Comparison of ENCODE assay signal across 31 mouse cellular contexts in genomic region chr6:43581809-43582208, GRCm38 (mm10).
DNase-seq lines count a peak whose midpoint lies in the region; ATAC-seq and TF ChIP-seq lines count a peak whose summit lies in the region.
"Had no signal": no experiment of that assay in that cellular context is flagged by ENCODE, and none has a peak within 500 bp of the region (broad histone marks: within the 10 kb centered on the region; RNA-seq: fewer than 3 reads in every experiment).

No protein-coding gene starts in this region.

- ATAC-seq in lung, postnatal 0 days: no peak
- ATAC-seq: forebrain, embryonic 16.5 days; hindbrain, postnatal 0 days; inflammation-experienced regulatory T-cells, adult 6 months; intestine, embryonic 16.5 days; Patski had no signal

- H3K9me3 ChIP-seq in lung, postnatal 0 days (ENCODE audit: low read length): no peaks in the 10 kb centered on the region
- H3K9me3 ChIP-seq: embryonic facial prominence, embryonic 10.5 days; embryonic facial prominence, embryonic 13.5 days; forebrain, embryonic 12.5 days; G1E; heart, embryonic 10.5 days; heart, embryonic 13.5 days had no signal

- DNase-seq in cerebellum, adult 11-12 months: peak; percentile 25
- DNase-seq in cerebellum, adult 11 months: no peak
- peak; percentile 32 for DNase-seq in cerebellum, adult 9-11 months
- DNase-seq in cerebellum, postnatal 36 days: no peak
- peak; percentile 11 for DNase-seq in layer of hippocampus, adult 9-11 months
- DNase-seq in layer of hippocampus, adult 2 months (ENCODE audit: low spot score in 2 of 2): no peak
- no peak for DNase-seq in lung, postnatal 0 days (ENCODE audit: low spot score)
- DNase-seq: adrenal gland, postnatal 10 days; adrenal gland, postnatal 36 days; B cell, adult 2 months; embryo, embryonic 11 days; gastrocnemius, postnatal 10 days; gastrocnemius, postnatal 36 days; heart, adult 2 months; heart, postnatal 14 days; heart, postnatal 4 days; kidney, adult 18-20 months had no signal

- WGBS in lung, postnatal 0 days: 79% methylated on average over 2 of the region's 2 CpGs

- no peak overlapping the region for H3K4me3 ChIP-seq in layer of hippocampus, adult 2 months
- H3K4me3 ChIP-seq in lung, postnatal 0 days (ENCODE audit: low read depth, low read length): no peak overlapping the region
- H3K4me3 ChIP-seq: embryonic facial prominence, embryonic 10.5 days; embryonic facial prominence, embryonic 13.5 days; erythroblast, embryonic 14.5 days; forebrain, embryonic 12.5 days; heart, adult 2 months; heart, embryonic 10.5 days; heart, embryonic 13.5 days had no signal

- no peaks in the 10 kb centered on the region for H3K27me3 ChIP-seq in lung, postnatal 0 days (replicated peaks; ENCODE audit: insufficient read depth, low read length)
- H3K27me3 ChIP-seq: CH12.LX; embryonic facial prominence, embryonic 13.5 days; forebrain, embryonic 12.5 days; heart, embryonic 13.5 days; Patski had no signal

- no peaks in the 10 kb centered on the region for H3K4me1 ChIP-seq in lung, postnatal 0 days (ENCODE audit: insufficient read depth, low read depth, low read length)
- H3K4me1 ChIP-seq: embryonic facial prominence, embryonic 10.5 days; embryonic facial prominence, embryonic 13.5 days; forebrain, embryonic 12.5 days; heart, embryonic 10.5 days; heart, embryonic 13.5 days had no signal

- TF ChIP-seq EP300 in lung, postnatal 0 days (IDR thresholded peaks at IDR 0.05): no peak

- H3K9ac ChIP-seq in lung, postnatal 0 days (replicated peaks; ENCODE audit: low read depth): no peak overlapping the region
- H3K9ac ChIP-seq: embryonic facial prominence, embryonic 13.5 days; forebrain, embryonic 12.5 days; heart, embryonic 13.5 days; hindbrain, embryonic 14.5 days had no signal

- no peak overlapping the region for H3K4me2 ChIP-seq in lung, postnatal 0 days (replicated peaks; ENCODE audit: low read depth, low read length)
- H3K4me2 ChIP-seq: embryonic facial prominence, embryonic 13.5 days; forebrain, embryonic 12.5 days; heart, embryonic 13.5 days; hindbrain, embryonic 14.5 days had no signal

- no peak overlapping the region for H3K27ac ChIP-seq in layer of hippocampus, adult 2 months
- H3K27ac ChIP-seq in lung, postnatal 0 days (ENCODE audit: low read length): no peak overlapping the region
- H3K27ac ChIP-seq: embryonic facial prominence, embryonic 10.5 days; embryonic facial prominence, embryonic 13.5 days; forebrain, embryonic 12.5 days; heart, adult 2 months; heart, embryonic 10.5 days; heart, embryonic 13.5 days; hindbrain, embryonic 14.5 days; hindbrain, postnatal 0 days had no signal

- TF ChIP-seq CTCF in layer of hippocampus, adult 2 months (conservative IDR thresholded peaks at IDR 0.05): no peak
- no peak for TF ChIP-seq CTCF in lung, postnatal 0 days (IDR thresholded peaks at IDR 0.05)

- no peaks in the 10 kb centered on the region for H3K36me3 ChIP-seq in lung, postnatal 0 days (ENCODE audit: insufficient read depth, low read length)
- H3K36me3 ChIP-seq: embryonic facial prominence, embryonic 10.5 days; embryonic facial prominence, embryonic 13.5 days; forebrain, embryonic 12.5 days; heart, embryonic 10.5 days; heart, embryonic 13.5 days had no signal

Comparison
In these comparisons a context has a peak if more than half of its experiments do, and no peak if none do; other contexts are left out.
1. DNase-seq: peak in cerebellum, adult 11-12 months (single experiment), cerebellum, adult 9-11 months (single experiment) and layer of hippocampus, adult 9-11 months (single experiment); none in cerebellum, adult 11 months (single experiment), cerebellum, postnatal 36 days (0 of 2), layer of hippocampus, adult 2 months (0 of 2) and lung, postnatal 0 days (single experiment).